Mouse (Mus musculus): ENCODE results near the gene Tomm34. TPM values are rescaled to one million over a fixed set of nuclear protein-coding genes. Genes with fewer than 3 reads are reported as not detected.
A peak's percentile ranks its signal among the peaks of the same experiment; 100 is the strongest.

Gene Tomm34
- polyA plus RNA-seq, 1 experiment from 2014 or later, result 25.0 TPM

DNA sequence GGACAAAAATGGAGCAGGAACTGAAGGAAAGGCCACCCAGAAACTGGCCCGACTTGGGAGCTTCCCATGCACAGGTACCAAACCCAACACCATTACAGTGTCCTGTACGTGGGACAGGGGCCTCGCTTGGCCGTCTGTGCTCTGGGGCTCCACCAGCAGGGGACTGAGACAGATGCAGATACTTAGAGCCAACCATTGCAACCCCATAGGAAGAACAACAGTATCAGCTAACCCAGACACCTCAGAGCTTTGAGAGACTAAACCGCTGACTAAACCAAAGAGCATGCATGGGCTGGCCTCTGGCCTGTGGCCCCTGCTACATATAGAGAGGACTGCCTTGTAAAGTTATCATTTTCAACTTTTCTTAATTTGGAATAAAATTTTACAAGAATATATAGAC lies 66.5 kb downstream of the Tomm34 start:
- no peak for ATAC-seq
- Histone ChIP-seq H3K4me1 (replicated peaks; ENCODE audit: control insufficient read depth, insufficient read depth, low read length) (peaks cover 9% of the 10 kb centered on the region; the same call in 1 of the 2 replicates), H3K4me3 (ENCODE audit: low read depth, low read length) (no peak overlapping the region), H3K36me3 (ENCODE audit: control insufficient read depth, insufficient read depth) (no peaks in the 10 kb centered on the region; the same call in 1 of the 2 replicates), H3K4me2 (replicated peaks; ENCODE audit: low read depth) (no peak overlapping the region), H3K27me3 (replicated peaks; ENCODE audit: control insufficient read depth, insufficient read depth, low read length) (no peaks in the 10 kb centered on the region), H3K9ac (ENCODE audit: low read depth, low read length) (no peak overlapping the region), H3K27ac (ENCODE audit: low read depth, low read length) (no peak overlapping the region; the same call in 1 of the 2 replicates), H3K9me3 (ENCODE audit: control insufficient read depth) (no peaks in the 10 kb centered on the region)
- 78% methylated on average over 5 of the region's 5 CpGs for WGBS
- TF ChIP-seq CTCF (IDR thresholded peaks at IDR 0.05; ENCODE audit: low read depth), result 0 out of 2 replicates have a peak, but pooled peaks have one; percentile 14

Other genes with a start within 250 kb of the Tomm34 start
- gene Kcnk15, start 217.5 kb downstream of the Tomm34 start, polyA plus RNA-seq (2015; fragmentation: Nextera tagmentation; extraction: Ambion mirVana), result not detected in 2 replicates
- 0.53 and 0.55 TPM in 2 replicates for gene Rims4, start 152.5 kb downstream of the Tomm34 start, polyA plus RNA-seq (2015; fragmentation: Nextera tagmentation; extraction: Ambion mirVana)
- gene Ywhab, start 76.2 kb downstream of the Tomm34 start, polyA plus RNA-seq (2015; fragmentation: Nextera tagmentation; extraction: Ambion mirVana), result 180 and 186 TPM in 2 replicates
- 0.88 and 0.94 TPM in 2 replicates for gene Pabpc1l, start 45.7 kb downstream of the Tomm34 start, polyA plus RNA-seq (2015; fragmentation: Nextera tagmentation; extraction: Ambion mirVana)
- 12.1 and 12.2 TPM in 2 replicates for gene Stk4, start 847 bp downstream of the Tomm34 start, polyA plus RNA-seq (2015; fragmentation: Nextera tagmentation; extraction: Ambion mirVana)
- gene Kcns1, start 99.9 kb upstream of the Tomm34 start, polyA plus RNA-seq (2015; fragmentation: Nextera tagmentation; extraction: Ambion mirVana), result 0.07 and 0.21 TPM in 2 replicates
- gene Wfdc5, start 111.6 kb upstream of the Tomm34 start, polyA plus RNA-seq (2015; fragmentation: Nextera tagmentation; extraction: Ambion mirVana), result 0.44 TPM in 1 of 2 replicates, not detected in the other
- not detected in 2 replicates for gene Wfdc12, start 119.4 kb upstream of the Tomm34 start, polyA plus RNA-seq (2015; fragmentation: Nextera tagmentation; extraction: Ambion mirVana)
- gene Wfdc15a, start 129.0 kb upstream of the Tomm34 start, polyA plus RNA-seq (2015; fragmentation: Nextera tagmentation; extraction: Ambion mirVana), result not detected in 2 replicates
- gene Wfdc15b, start 150.5 kb upstream of the Tomm34 start, polyA plus RNA-seq (2015; fragmentation: Nextera tagmentation; extraction: Ambion mirVana), result 1.3 and 2.6 TPM in 2 replicates
- gene Svs2, start 167.3 kb upstream of the Tomm34 start, polyA plus RNA-seq (2015; fragmentation: Nextera tagmentation; extraction: Ambion mirVana), result not detected in 2 replicates
- gene Svs3b, start 185.5 kb upstream of the Tomm34 start, polyA plus RNA-seq (2015; fragmentation: Nextera tagmentation; extraction: Ambion mirVana), result not detected in 2 replicates
- not detected in 2 replicates for gene Svs4, start 207.3 kb upstream of the Tomm34 start, polyA plus RNA-seq (2015; fragmentation: Nextera tagmentation; extraction: Ambion mirVana)
- gene Svs3a, start 218.1 kb upstream of the Tomm34 start, polyA plus RNA-seq (2015; fragmentation: Nextera tagmentation; extraction: Ambion mirVana), result not detected in 2 replicates
- gene Svs6, start 245.6 kb upstream of the Tomm34 start, polyA plus RNA-seq (2015; fragmentation: Nextera tagmentation; extraction: Ambion mirVana), result not detected in 2 replicates

Data from intestine, postnatal 0 days (tissue).